Mouse (Mus musculus) heart, postnatal 0 days (tissue): ENCODE measurements around the gene Spta1.

ENCODE experiments used
- CTCF ChIP-seq: IDR thresholded peaks from 2 replicates; pipeline ENCODE4 v1.5.1; 2016; ENCODE audit warnings: antibody characterized with exemption, control low read depth, low read depth
- EP300 ChIP-seq: IDR thresholded peaks from 2 replicates; pipeline ENCODE4 v1.6.1; 2016; ENCODE audit warnings: antibody characterized with exemption, low read depth

- no peak for TF ChIP-seq EP300
- TF ChIP-seq CTCF: no peak
Observed at GRCm38 (mm10) chr1:174157622-174158021, 15.0 kb upstream of the Spta1 start.
